Mouse (Mus musculus) hindbrain, embryonic 14.5 days (tissue): Measurements from ENCODE around the gene March11. TPM values are rescaled to one million over a fixed set of nuclear protein-coding genes. Genes with fewer than 3 reads are reported as not detected.

Source experiments
- ATAC-seq: fragments of 200-750 bp; cut with Nextera tagmentation; 2 replicates; pipeline ENCODE4 v1.8.0; 2017; ENCODE audit warnings: moderate number of reproducible peaks, mild to moderate bottlenecking, moderate TSS enrichment, moderate library complexity; ENCODE audit not compliant: low FRiP score
- DNase-seq: peaks from one replicate; pipeline ENCODE4 v3.0.0-alpha.2; 2015; ENCODE audit warnings: low spot score
- H3K27ac ChIP-seq: fragments of 300-500 bp; sonication (generic); 2 replicates; pipeline ENCODE4 v1.5.1; 2014; ENCODE audit warnings: mild to moderate bottlenecking, moderate library complexity
- H3K27me3 ChIP-seq: fragments of 300-500 bp; sonication (generic); 2 replicates; pipeline ENCODE4 v1.6.1; 2014; ENCODE audit warnings: mild to moderate bottlenecking, low read length, mixed read lengths; ENCODE audit not compliant: control insufficient read depth, insufficient read depth
- H3K36me3 ChIP-seq: fragments of 300-500 bp; sonication (generic); replicated peaks from 2 replicates; pipeline ENCODE4 v1.6.1; 2014; ENCODE audit not compliant: control insufficient read depth, insufficient read depth
- H3K4me1 ChIP-seq: fragments of 300-500 bp; sonication (generic); replicated peaks from 2 replicates; pipeline ENCODE4 v1.6.1; 2014; ENCODE audit warnings: antibody characterized with exemption, low read length, mixed read lengths; ENCODE audit not compliant: control insufficient read depth, insufficient read depth
- H3K4me2 ChIP-seq: fragments of 300-500 bp; sonication (generic); replicated peaks from 2 replicates; pipeline ENCODE4 v1.6.1; 2014; ENCODE audit warnings: mild to moderate bottlenecking, moderate library complexity
- H3K4me3 ChIP-seq: fragments of 300-500 bp; sonication (generic); replicated peaks from 2 replicates; pipeline ENCODE4 v1.5.1; 2014; ENCODE audit warnings: mild to moderate bottlenecking, low read length
- H3K9ac ChIP-seq: fragments of 300-500 bp; sonication (generic); 2 replicates; pipeline ENCODE4 v1.6.1; 2014
- H3K9me3 ChIP-seq: fragments of 300-500 bp; sonication (generic); 2 replicates; pipeline ENCODE4 v1.6.1; 2016; ENCODE audit warnings: low read length; ENCODE audit not compliant: control insufficient read depth
- WGBS: fragments of 180-500 bp; shearing (Covaris S2); extraction: QIAGEN DNeasy Blood & Tissue Kit; methylation state at CpG from one replicate; pipeline ENCODE4 v1.1.7; 2014; 5-methylcytosine and 5-hydroxymethylcytosine counted together
- polyA plus RNA-seq: library from polyadenylated mRNA; unstranded; fragments of >200 nt; fragmentation: Nextera tagmentation; extraction: Ambion mirVana; gene quantifications from 2 replicates; pipeline ENCODE4 v1.2.1, GENCODE M21; 2014

Gene March11
- polyA plus RNA-seq: 12.0 and 16.9 TPM in 2 replicates

- peak; percentile 96 for ATAC-seq
- Histone ChIP-seq H3K27me3 (no peaks in the 10 kb centered on the region), H3K9me3 (no peaks in the 10 kb centered on the region), H3K27ac (peak within 1 kb of the TSS; percentile 96), H3K4me1 (peaks cover 8% of the 10 kb centered on the region), H3K4me3 (peak within 1 kb of the TSS; percentile 80), H3K9ac (peak within 1 kb of the TSS; percentile 93), H3K4me2 (peak within 1 kb of the TSS; percentile 86), H3K36me3 (0 out of 2 replicates have a peak, but pooled peaks cover 4% of the 10 kb centered on the region)
- under 1% methylated on average over 53 of the region's 56 CpGs for WGBS
- peak; percentile 80 for DNase-seq
Observed at GRCm38 (mm10) chr15:26308629-26309230, at the start of gene March11. TSS of gene March11 (plus strand) at chr15:26309048.

- Histone ChIP-seq H3K9ac (no peak overlapping the region), H3K4me1 (no peaks in the 10 kb centered on the region), H3K27me3 (no peaks in the 10 kb centered on the region), H3K4me3 (no peak overlapping the region), H3K36me3 (no peaks in the 10 kb centered on the region), H3K9me3 (no peaks in the 10 kb centered on the region), H3K27ac (no peak overlapping the region), H3K4me2 (no peak overlapping the region)
- DNase-seq: peak; percentile 16
- WGBS: 67% methylated on average over 1 of the region's 1 CpGs
- ATAC-seq: no peak
Observed at GRCm38 (mm10) chr15:26262336-26262735, 46.5 kb upstream of the March11 start.

- WGBS: 92% methylated on average over 4 of the region's 4 CpGs
- no peak overlapping the region for H3K27ac ChIP-seq
- H3K36me3 ChIP-seq: no peaks in the 10 kb centered on the region
- H3K4me1 ChIP-seq: no peaks in the 10 kb centered on the region
- ATAC-seq (no peak), DNase-seq (peak; percentile 3)
- no peak overlapping the region for H3K4me2 ChIP-seq
- no peak overlapping the region for H3K9ac ChIP-seq
- no peak overlapping the region for H3K4me3 ChIP-seq
- no peaks in the 10 kb centered on the region for H3K27me3 ChIP-seq
- no peaks in the 10 kb centered on the region for H3K9me3 ChIP-seq
Observed at GRCm38 (mm10) chr15:26269596-26269995, 39.3 kb upstream of the March11 start.

GRCm38 (mm10) chr15:26276035-26276511 is 32.8 kb upstream of the March11 start:
- no peak for DNase-seq
- no peaks in the 10 kb centered on the region for H3K9me3 ChIP-seq
- ATAC-seq: peak; percentile 27; the same call in 1 of the 2 replicates
- no peak overlapping the region for H3K9ac ChIP-seq
- H3K4me1 ChIP-seq: no peaks in the 10 kb centered on the region
- H3K27ac ChIP-seq: no peak overlapping the region
- no peak overlapping the region for H3K4me2 ChIP-seq
- no peaks in the 10 kb centered on the region for H3K27me3 ChIP-seq
- H3K4me3 ChIP-seq: no peak overlapping the region
- no peaks in the 10 kb centered on the region for H3K36me3 ChIP-seq
- 53% methylated on average over 2 of the region's 2 CpGs for WGBS

- WGBS: 66% methylated on average over 5 of the region's 5 CpGs
- DNase-seq (no peak), ATAC-seq (no peak; the same call in 1 of the 2 replicates)
- Histone ChIP-seq H3K27ac (no peak overlapping the region), H3K36me3 (no peaks in the 10 kb centered on the region), H3K9me3 (no peaks in the 10 kb centered on the region), H3K9ac (no peak overlapping the region), H3K4me3 (no peak overlapping the region), H3K4me1 (no peaks in the 10 kb centered on the region), H3K27me3 (no peaks in the 10 kb centered on the region), H3K4me2 (no peak overlapping the region)
Observed at GRCm38 (mm10) chr15:26276608-26277007, 32.2 kb upstream of the March11 start.

GRCm38 (mm10) chr15:26291871-26292270 is 17.0 kb upstream of the March11 start:
- Histone ChIP-seq H3K4me2 (no peak overlapping the region), H3K9me3 (no peaks in the 10 kb centered on the region), H3K4me3 (no peak overlapping the region), H3K4me1 (0 out of 2 replicates have a peak, but pooled peaks cover 5% of the 10 kb centered on the region), H3K27me3 (no peaks in the 10 kb centered on the region), H3K36me3 (no peaks in the 10 kb centered on the region), H3K9ac (no peak overlapping the region), H3K27ac (no peak overlapping the region)
- 74% methylated on average over 4 of the region's 4 CpGs for WGBS
- no peak for DNase-seq
- no peak for ATAC-seq

- 46% methylated on average over 2 of the region's 2 CpGs for WGBS
- H3K36me3 ChIP-seq: no peaks in the 10 kb centered on the region
- peak; percentile 80 for ATAC-seq
- no peak overlapping the region; the same call in 1 of the 2 replicates for H3K27ac ChIP-seq
- DNase-seq: no peak
- H3K4me2 ChIP-seq: no peak overlapping the region
- H3K9ac ChIP-seq: no peak overlapping the region
- no peak overlapping the region for H3K4me3 ChIP-seq
- H3K4me1 ChIP-seq: 0 out of 2 replicates have a peak, but pooled peaks cover 5% of the 10 kb centered on the region
- H3K27me3 ChIP-seq: no peaks in the 10 kb centered on the region
- no peaks in the 10 kb centered on the region for H3K9me3 ChIP-seq
Observed at GRCm38 (mm10) chr15:26292811-26293210, 16.0 kb upstream of the March11 start.

- no peaks in the 10 kb centered on the region for H3K27me3 ChIP-seq
- H3K36me3 ChIP-seq: no peaks in the 10 kb centered on the region
- H3K9me3 ChIP-seq: no peaks in the 10 kb centered on the region
- H3K4me1 ChIP-seq: 0 out of 2 replicates have a peak, but pooled peaks cover 5% of the 10 kb centered on the region
- H3K4me2 ChIP-seq: no peak overlapping the region
- 63% methylated on average over 1 of the region's 1 CpGs for WGBS
- H3K9ac ChIP-seq: no peak overlapping the region
- ATAC-seq (peak; percentile 62; the same call in 1 of the 2 replicates), DNase-seq (no peak)
- H3K27ac ChIP-seq: no peak overlapping the region; the same call in 1 of the 2 replicates
- H3K4me3 ChIP-seq: no peak overlapping the region
Observed at GRCm38 (mm10) chr15:26293215-26293614, 15.6 kb upstream of the March11 start.

GRCm38 (mm10) chr15:26298668-26299067 is 10.2 kb upstream of the March11 start:
- H3K4me3 ChIP-seq: no peak overlapping the region
- WGBS: 91% methylated on average over 6 of the region's 6 CpGs
- DNase-seq: no peak
- no peaks in the 10 kb centered on the region for H3K4me1 ChIP-seq
- ATAC-seq: no peak
- H3K27ac ChIP-seq: no peak overlapping the region
- H3K4me2 ChIP-seq: no peak overlapping the region
- H3K9ac ChIP-seq: no peak overlapping the region
- H3K9me3 ChIP-seq: no peaks in the 10 kb centered on the region
- no peaks in the 10 kb centered on the region for H3K27me3 ChIP-seq
- no peaks in the 10 kb centered on the region for H3K36me3 ChIP-seq
